Mouse (Mus musculus): ENCODE results near the gene Fbxo7.

The Fbxo7 gene

DNA sequence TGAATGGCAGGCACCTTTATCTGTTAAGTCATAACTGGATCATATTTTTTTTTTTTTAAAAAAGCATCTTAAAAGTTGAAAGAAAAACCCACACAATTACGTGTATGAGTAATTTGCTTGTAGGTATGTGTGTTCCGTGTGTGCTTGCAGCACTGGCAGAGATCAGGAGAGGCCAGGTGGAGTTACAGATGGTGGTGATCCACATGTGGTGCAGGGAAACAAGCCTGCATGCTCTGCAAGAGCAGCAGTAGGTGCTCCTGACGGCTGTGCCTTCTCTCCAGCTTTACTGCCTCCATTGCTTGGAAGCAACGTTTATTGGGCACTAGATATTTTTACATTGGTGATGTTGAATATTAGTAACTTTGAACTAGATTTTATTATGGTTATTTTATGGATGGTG, 21.9 kb downstream of the Fbxo7 start:
- DNase-seq (ENCODE audit: low read depth, low spot score), result no peak

DNA sequence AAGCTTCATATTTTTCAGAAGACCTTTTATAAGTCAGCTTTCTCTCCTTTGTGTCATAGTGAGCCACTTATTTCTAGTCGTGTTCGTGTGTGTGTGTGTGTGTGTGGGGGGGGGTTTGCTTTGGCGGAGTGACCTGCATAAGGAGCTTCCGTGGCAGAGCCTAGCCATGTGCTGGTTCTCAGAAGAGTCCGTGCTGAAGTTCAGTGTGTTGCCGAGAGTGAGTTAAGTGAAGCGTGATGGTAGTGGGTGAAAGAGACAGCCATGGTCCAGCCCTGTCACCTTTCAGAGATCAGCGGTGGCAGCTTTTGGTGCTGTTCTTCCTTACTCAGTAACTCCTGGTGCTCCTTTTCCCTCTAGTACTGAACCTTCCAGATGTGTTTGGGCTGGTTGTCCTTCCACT, 22.3 kb downstream of the Fbxo7 start:
- DNase-seq (ENCODE audit: low read depth, low spot score), result no peak

DNA sequence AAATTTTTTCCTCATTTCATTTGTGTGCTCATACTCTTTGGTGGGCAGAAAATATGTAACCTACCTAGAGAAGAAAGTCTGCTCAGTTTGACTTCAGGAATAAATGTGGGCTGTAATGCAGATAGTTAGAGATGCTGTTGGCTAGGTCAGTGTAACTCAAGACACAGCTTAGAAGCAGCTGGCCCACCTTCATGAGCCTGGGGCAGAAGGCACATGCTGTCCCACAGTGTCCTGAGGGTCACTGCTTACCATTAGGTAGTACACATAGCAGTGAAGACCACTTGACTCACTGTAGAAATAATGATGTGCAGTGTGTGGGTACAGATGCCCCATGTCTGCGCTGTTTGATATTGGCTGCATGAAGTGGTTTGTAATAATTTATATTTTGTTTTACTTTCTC, 24.6 kb downstream of the Fbxo7 start:
- no peak for DNase-seq (ENCODE audit: low read depth, low spot score)

DNA sequence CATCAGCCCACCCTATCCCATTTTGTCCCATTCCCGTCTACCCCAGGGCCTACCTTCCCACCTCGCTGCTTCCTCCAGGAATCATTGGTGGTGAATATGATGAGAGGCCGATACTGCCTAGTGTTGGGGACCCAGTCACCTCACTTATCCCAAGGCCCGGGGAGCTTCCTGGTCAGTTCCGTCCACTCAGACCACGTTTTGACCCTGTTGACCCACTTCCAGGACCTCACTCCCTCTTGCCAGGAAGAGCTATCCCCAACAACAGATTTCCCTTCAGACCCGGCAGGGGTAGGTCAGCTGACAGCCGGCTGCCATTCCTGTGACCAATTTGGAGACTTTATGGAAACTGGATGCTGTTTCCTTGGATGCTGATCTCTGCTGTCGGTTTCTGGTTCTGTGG, 26.0 kb downstream of the Fbxo7 start:
- DNase-seq (ENCODE audit: low read depth, low spot score), result no peak

DNA sequence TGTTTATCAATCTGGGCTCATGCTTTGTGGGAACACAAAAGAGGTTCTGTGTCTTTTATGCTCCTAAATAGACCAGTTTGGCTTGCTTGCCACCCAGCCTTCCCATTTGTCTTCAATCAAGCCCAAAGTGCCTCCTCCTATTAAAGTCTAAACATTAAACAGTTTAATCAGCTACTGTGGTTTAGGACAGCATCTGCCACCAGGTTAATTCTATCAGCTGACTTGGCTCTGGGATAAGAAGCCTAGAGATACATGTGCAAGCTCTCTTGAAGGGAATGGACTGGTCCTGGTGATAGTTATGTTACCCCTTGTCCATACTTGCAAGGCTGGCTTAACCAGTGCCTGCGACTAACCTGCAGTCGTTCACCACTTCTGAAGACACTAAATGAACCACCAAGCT, 28.8 kb downstream of the Fbxo7 start:
- DNase-seq (ENCODE audit: low read depth, low spot score), result no peak

DNA sequence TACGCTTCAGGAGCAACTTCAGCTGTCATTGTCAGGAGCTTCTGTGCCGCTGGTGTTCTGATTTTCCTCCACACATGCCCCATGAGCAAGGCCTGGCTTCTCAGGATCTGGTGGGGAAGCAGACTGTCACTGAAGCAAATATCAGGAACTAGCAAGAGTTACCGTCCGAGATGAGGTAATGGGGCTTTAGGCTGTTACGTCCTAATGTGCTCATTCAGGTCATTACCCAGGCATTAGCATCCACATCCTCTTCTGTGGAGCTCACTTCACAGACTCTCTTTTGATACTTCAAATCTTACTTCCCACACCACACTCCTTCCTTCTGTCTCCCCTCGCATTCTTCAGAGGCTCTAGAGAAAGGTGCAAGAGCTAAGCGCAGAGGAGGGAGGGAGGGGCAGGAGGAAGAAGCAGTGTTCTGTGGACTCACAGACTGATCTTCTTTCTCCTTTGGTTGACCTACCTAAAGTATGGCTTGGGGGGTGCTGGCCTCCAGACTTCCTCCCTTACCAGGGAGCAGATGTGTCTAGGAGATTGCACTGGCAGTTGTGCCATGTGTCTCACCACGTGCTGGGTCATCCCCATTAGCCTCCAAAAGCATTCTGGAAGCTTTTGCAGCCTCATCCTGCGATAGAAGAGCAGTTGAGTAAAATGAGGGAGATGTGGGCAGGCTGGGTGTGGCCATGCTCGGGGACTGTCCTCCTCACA, 31.2 kb downstream of the Fbxo7 start:
- DNase-seq (ENCODE audit: low read depth, low spot score), result no peak

DNA sequence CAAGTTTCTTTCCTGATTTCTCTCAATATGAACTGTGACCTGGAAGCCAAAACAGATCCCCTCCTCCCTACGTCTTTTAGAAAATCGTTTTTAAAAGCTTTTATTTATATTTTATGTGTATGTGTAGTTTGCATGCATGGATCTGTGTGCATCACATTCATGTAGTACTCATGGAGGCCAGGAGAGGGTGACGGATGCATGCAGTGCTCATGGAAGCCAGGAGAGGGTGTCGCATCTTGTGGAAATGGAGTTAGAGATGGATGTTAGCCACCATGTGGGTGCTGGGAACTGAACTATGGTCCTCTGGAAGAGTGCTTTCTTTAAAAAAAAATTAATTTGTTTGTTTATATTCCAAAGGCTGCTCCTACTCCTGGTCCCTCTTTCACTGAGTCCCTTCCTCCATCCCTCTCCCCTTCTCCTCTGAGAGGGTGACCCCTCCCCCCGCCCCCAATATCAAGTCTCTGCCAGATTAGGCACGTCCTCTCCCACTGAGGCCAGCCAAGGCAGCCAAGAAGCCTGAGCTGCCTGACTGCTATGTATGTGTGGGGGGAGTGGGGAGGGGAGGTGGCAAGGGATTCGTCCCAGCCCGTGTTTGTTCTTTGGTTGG, 34.6 kb downstream of the Fbxo7 start:
- DNase-seq (ENCODE audit: low read depth, low spot score), result no peak

DNA sequence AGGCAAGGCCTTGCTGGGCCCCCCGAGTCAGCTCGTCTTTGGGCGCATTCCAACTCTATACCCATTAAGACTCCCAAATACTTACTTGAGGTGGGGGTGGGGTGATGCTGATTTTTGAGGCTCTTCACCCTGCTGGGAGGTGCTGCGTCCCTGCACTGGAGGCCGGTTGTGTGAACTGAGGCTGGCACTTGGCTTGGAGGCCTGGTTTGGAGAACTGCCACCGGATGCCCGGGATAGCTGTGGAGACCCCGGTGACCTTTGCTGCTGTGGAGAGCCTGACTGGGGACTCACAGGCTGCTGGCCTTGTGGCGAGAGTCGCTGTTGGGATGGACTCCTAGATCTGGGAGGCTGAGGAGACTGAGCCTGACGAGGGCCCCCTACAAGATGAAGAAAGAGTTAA, 35.5 kb downstream of the Fbxo7 start:
- no peak for DNase-seq (ENCODE audit: low read depth, low spot score)

DNA sequence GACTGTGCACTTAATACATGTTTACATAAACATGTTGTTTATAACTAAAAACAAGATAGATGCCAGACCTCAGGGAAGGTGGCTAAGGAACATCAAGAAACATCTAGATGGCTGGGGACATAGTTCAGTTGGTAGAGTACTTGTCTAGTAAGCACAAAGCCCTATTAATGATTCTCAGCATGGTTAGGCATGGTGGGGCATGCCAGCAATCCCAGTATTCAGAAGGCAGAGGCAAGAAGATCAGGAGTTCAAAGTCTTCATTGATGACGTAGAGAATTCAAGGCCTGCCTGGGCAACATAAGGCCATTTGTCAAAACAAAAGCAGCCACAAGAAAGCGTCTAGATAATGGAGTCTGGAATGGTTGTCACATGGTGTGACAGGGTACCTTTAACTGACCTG, 35.9 kb downstream of the Fbxo7 start:
- no peak for DNase-seq (ENCODE audit: low read depth, low spot score)

DNA sequence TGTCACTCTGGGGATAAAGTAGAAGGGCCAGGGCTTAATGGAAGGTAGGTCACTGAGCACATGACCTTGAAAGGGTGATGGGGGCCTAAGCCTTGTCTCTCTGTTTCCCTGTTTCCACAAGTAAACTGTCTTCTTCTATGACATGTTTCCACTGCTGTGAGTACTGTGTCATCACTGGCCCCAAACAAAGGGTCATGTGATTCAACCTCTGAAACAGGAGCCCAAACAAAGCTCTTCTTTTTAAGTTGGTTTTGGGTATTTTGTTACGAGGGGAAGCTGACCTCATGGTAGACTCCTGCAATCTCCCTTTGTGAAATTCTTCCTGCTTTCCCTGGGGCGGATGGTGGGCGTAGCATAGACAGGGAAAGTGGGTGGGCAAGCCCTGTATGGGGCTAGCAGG, 38.5 kb downstream of the Fbxo7 start:
- no peak for DNase-seq (ENCODE audit: low read depth, low spot score)

DNA sequence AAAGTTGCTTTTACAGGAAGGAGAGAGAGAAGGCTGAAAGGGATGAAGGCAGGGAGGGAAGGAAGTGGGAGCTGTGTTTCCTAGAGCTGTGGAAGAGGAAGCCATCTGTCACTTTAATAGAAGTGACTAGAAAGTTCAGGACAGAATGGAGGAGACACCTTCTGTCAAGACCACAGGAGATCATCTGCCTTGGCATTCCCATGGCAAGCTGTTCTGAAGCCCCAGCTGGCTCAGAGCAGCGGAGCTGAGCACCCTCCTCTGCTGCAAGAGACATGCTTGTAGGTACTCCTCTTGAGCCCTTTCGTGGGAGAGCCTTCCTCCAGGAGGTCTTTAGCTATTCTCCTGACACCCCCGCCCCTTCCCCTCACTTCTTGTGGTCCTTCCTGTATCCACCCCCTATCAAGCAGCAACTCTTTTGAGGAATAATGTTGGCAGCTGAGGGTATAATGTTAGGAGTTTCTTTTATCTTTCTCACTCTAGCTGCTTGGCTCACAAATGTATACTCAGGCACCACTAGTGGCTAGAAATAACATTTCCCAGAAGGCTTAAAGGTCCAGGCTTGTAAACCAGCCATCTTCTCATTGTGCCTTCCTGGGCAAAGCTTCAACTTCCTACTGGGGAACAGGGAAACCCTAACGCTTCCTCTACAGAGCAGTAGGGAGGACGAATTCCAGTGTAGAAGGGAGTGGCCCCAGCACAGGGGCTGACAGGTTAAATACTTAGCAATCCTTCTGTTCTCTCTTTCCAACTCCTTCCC, 40.7 kb downstream of the Fbxo7 start:
- no peak for DNase-seq (ENCODE audit: low read depth, low spot score)

DNA sequence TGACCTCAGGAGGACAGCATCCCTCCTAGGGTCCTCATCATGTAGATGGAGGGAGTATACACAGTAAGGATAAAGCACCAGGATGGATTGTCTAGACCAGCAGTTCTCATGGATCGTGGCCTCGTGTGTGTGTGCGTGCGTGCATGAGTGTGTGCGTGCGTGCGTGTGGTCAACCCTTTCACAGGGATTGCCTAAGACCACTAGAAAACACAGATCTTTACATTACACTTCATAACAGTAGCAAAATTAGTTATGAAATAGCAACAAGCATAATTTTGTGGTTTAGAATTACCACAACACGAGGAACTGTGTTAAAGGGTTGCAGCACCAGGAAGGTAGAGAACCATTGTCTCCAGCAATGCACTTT, 41.2 kb downstream of the Fbxo7 start:
- no peak for DNase-seq (ENCODE audit: low read depth, low spot score)

DNA sequence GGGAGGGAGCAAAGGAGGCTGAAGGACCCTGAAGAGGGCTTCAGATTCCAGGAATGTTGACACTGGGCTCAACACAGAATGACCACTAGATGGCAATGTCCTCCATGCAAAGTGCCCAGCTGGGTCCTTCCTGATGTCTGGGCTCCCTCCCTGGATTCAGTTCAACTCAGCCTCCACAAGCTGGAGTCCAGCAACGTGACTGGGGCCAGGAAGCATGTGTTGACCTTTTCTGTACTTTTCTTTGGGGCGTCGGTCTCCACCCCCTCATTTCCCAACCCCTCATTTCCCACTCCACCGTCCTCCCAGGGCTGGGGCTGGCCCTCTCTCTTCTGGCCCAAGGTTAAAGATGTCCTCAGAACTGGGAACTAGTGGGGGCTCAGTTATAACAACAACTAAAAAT, 43.2 kb downstream of the Fbxo7 start:
- DNase-seq (ENCODE audit: low read depth, low spot score), result peak; percentile 56

DNA sequence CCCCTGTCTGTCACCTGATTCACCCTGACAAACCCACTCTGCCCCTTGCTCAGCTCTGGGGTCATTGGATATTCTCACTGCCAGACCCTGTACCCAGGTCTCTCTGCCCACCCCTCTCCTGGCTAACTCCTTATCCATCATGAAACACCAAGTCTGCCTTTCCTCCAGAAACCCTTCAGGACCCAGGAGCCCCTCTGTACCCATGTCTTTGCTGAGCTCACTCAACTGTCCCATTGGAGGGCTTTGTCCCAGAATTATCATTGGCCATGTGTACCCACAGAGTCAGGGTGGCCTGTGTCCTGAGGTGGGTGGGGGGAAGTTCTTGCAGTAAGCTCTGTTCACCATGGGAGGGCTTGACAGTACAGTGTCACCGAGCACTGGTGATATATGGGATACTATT, 43.9 kb downstream of the Fbxo7 start:
- no peak for DNase-seq (ENCODE audit: low read depth, low spot score)

DNA sequence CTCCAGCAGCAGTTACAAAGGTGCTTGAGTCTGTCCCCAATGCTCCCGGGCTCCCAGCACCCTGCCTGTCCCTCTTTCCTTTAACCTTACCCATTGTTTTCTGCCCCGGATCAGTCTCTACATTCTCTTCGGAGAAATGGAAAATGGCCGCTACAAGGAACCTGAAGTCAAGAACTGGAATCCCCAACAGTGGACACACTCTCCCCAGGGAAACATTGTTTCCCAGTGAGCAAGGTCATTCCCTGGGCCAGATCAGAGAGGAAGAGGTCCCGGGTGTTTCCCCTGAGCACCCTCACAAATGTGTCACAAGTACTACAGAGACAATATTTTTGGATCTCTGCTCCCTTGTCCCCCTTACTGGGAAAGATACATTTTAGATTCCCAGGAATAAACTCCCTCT, 44.9 kb downstream of the Fbxo7 start:
- DNase-seq (ENCODE audit: low read depth, low spot score), result no peak

DNA sequence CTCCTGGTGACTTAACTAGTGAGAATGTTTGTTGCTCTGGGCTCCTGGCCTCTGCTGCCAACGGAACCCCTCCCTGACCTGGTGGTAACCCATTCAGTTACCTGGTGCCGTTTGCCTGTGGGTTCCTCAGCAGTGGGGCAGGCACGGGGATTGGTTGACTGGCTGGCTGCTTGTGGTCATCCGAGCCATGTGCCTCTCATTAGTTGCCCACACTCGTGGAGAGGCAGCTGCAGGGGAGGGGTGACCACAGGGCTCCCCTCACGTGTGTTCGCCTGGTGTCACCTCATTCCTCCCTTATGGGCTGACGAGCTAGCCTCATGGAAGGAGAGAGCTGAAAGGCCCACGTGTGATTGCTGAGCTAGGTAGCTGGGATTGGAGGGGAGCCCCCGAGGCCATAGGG, 46.1 kb downstream of the Fbxo7 start:
- DNase-seq (ENCODE audit: low read depth, low spot score), result no peak

DNA sequence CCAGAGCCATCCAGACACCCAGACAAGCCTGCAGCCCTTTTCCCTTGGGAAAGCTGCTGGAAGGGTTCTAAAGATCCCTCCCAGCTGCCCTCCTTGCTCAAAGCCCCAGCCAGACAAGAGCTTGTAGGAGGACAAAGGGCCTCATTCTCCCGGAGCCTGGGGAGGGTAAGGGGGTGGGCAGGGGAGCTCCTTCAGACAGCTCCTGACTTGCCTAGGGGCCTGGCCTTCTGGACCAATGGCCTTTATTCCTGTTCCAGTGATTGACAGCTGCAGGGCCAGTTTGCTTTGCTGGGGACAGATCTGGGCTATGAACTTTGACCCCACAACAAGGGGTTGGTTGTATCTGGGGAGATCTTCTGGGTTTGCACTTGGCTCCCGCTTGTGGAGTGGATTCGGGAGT, 47.6 kb downstream of the Fbxo7 start:
- DNase-seq (ENCODE audit: low read depth, low spot score), result no peak

DNA sequence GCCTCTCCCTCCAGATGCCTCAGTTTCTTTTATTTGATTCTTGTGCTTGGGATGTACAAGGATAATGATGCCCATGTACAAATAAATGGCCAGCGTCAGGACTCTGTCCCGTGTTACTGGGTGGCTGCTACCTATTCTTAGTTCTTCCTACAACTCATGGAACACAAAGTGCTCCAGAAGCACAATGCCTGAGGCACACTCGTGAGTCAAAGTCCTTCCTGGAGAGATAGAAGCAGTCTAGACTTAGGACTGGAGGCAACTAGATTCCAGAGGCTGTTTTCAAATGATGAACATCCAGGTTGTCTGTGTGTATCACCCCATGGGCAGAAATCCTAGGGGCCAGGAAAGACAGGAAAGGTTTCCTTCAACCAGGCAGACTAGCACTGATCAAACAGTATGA, 49.0 kb downstream of the Fbxo7 start:
- DNase-seq (ENCODE audit: low read depth, low spot score), result no peak

DNA sequence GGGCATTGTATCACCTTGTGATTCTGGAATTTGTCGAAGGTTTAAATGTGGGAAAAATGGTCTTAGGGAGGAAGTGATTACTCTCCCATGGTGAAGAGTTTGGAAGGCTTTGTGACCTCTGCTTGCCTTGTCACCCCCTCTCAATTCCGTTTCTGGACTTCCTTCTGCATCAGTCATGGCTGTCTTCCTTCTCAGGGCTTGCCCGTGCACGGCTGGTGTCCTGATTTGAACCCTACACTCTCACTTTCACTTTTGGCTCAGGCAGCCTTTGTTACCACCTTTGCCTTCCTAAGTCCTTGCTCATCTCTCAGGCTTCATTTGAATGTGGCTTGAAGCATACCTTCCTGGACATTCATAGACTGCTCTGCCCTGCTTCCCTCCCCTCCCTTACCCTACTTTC, 52.4 kb downstream of the Fbxo7 start:
- DNase-seq (ENCODE audit: low read depth, low spot score), result no peak

DNA sequence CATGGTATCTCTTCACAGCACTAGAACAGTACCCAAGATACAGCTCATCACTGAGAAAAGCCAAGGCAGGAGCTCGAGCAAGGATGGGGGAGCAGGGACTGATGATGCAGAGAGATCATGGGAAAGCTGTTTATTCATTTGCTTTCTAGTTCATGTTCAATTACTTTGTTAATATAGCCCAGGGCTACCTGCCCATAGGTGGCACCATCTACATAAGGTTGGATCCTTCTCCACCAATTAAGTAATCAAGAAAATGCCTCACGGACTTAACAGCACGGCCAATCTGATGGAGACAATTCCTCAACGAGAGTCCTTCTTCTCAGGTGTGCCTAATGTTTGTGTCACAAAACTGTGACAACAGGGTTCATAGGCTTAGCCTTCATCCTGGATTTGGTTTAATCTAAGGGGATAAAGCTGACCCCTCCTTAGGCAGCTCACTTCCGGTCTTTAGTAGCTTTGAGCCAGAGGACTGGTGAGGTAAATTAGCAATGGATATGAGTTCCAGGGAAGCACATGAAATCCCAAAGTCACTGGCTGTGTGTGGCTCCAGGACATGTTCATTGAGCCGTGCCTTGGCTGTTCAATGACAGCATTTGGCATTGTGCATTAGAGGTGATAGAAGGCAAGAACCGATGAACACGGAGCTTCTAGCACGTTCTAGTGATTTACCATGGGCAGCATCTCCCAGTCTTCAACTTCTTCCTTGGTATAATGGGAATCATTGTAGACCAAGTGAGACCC, 53.4 kb downstream of the Fbxo7 start:
- DNase-seq (ENCODE audit: low read depth, low spot score), result no peak

DNA sequence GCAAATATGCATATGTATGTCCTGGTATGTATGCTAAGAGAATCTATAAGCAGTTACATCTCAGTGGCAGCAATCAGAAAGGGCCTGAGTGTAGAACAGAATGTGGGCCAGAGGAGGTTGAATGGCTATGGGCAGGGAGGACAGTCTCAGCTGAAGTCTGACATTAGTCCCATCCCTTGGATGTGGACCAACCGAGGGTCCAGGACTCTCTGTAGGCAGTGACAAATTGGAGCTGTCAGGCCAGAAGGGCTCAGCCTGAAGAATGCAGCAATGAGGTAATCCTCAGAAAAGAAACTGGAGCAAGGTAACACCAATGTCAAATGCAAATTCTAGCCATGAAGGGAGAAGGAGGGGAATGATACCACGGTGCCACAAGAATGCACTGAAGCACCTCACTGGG, 55.5 kb downstream of the Fbxo7 start:
- DNase-seq (ENCODE audit: low read depth, low spot score), result no peak

DNA sequence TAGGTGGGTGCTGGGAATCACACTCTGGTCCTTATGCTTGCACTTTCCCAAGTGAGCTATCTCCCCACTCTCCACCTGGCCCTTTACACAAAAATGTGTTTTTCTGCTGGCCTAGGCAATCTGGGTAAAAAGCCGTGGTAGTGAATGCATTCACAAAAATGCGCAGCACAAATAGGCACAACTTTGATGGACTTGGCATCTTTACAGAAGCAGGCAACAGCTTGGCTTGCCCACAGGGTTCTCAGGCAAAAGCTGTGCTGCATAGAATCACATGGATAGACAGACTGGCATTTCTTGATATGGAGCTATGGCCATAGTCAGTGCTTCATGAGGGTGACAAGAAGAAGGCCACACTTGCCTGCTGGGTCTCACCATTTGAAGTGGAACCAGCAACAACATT, 57.0 kb downstream of the Fbxo7 start:
- DNase-seq (ENCODE audit: low read depth, low spot score), result no peak

DNA sequence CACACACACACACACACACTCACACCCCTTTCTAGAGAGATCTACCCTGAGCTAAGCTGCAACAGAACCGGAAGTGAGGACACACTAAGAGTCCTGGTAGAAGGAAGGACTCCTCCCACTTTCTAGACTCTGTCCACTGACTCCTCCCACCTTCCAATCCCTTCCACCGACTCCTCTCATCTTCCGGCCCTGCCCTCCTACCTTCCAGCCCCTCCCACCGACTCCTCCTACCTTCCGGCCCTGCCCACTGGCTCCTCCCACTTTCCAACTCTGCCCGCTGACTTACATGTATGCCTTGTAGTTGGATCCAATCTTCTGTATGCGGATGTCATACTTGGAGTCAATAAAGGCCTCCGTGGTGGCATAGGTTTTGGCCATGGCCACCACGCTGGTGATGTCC, 58.1 kb downstream of the Fbxo7 start:
- no peak for DNase-seq (ENCODE audit: low read depth, low spot score)
